Mouse (Mus musculus) intestine, embryonic 15.5 days (tissue): ENCODE data around the gene Ppp2r3c. TPM values are rescaled to one million over a fixed set of nuclear protein-coding genes. Genes with fewer than 3 reads are reported as not detected.
"Not testable (repeated sequence)": the region's sequence is repeated elsewhere in the genome, so short reads cannot be mapped to it uniquely, and the experiment has no call there.

Source experiments
- ATAC-seq: fragments of 200-750 bp; cut with Nextera tagmentation; 2 replicates; pipeline ENCODE4 v1.8.0; 2017; ENCODE audit warnings: moderate TSS enrichment, moderate library complexity
- H3K27ac ChIP-seq: fragments of 300-500 bp; sonication (generic); 2 replicates; pipeline ENCODE4 v1.5.1; 2015; ENCODE audit warnings: mild to moderate bottlenecking, inconsistent platforms
- H3K27me3 ChIP-seq: fragments of 300-500 bp; sonication (generic); replicated peaks from 2 replicates; pipeline ENCODE4 v1.6.1; 2015; ENCODE audit warnings: inconsistent platforms
- H3K36me3 ChIP-seq: fragments of 300-500 bp; sonication (generic); 2 replicates; pipeline ENCODE4 v1.6.1; 2015; ENCODE audit warnings: inconsistent platforms
- H3K4me1 ChIP-seq: fragments of 300-500 bp; sonication (generic); replicated peaks from 2 replicates; pipeline ENCODE4 v1.6.1; 2015; ENCODE audit warnings: inconsistent platforms
- H3K4me2 ChIP-seq: fragments of 300-500 bp; sonication (generic); replicated peaks from 2 replicates; pipeline ENCODE4 v1.6.1; 2015; ENCODE audit warnings: mild to moderate bottlenecking, inconsistent platforms
- H3K4me3 ChIP-seq: fragments of 300-500 bp; sonication (generic); replicated peaks from 2 replicates; pipeline ENCODE4 v1.5.1; 2015; ENCODE audit warnings: inconsistent platforms
- H3K9ac ChIP-seq: fragments of 300-500 bp; sonication (generic); 2 replicates; pipeline ENCODE4 v1.6.1; 2015; ENCODE audit warnings: inconsistent platforms
- H3K9me3 ChIP-seq: fragments of 300-500 bp; sonication (generic); 2 replicates; pipeline ENCODE4 v1.6.1; 2016; ENCODE audit warnings: inconsistent platforms
- WGBS: fragments of 180-500 bp; shearing (Covaris S2); methylation state at CpG from one replicate; pipeline ENCODE4 v1.1.7; 2015; 5-methylcytosine and 5-hydroxymethylcytosine counted together
- polyA plus RNA-seq: library from polyadenylated mRNA; unstranded; fragments of >200 nt; fragmentation: Nextera tagmentation; extraction: Ambion mirVana; gene quantifications from 2 replicates; pipeline ENCODE4 v1.2.1, GENCODE M21; 2015

Gene Ppp2r3c
- polyA plus RNA-seq: 10.9 and 11.3 TPM in 2 replicates

GRCm38 (mm10) chr12:55302485-55303441, at the start of gene Ppp2r3c:
Gene Ppp2r3c (minus strand): TSS chr12:55302998.
- Histone ChIP-seq H3K9ac (peak within 1 kb of the TSS; percentile 64), H3K9me3 (no peaks in the 10 kb centered on the region), H3K4me3 (peak within 1 kb of the TSS; percentile 62), H3K4me2 (peak within 1 kb of the TSS; percentile 60), H3K4me1 (peaks cover 14% of the 10 kb centered on the region), H3K27me3 (no peaks in the 10 kb centered on the region), H3K36me3 (no peaks in the 10 kb centered on the region), H3K27ac (peak within 1 kb of the TSS; percentile 94)
- ATAC-seq: peak; percentile 96
- under 1% methylated on average over 55 of the region's 55 CpGs for WGBS

GRCm38 (mm10) chr12:55344583-55344982, 41.8 kb upstream of the Ppp2r3c start:
- no peak for ATAC-seq
- no peaks in the 10 kb centered on the region for H3K36me3 ChIP-seq
- H3K9me3 ChIP-seq: no peaks in the 10 kb centered on the region
- no peak overlapping the region for H3K27ac ChIP-seq
- H3K27me3 ChIP-seq: no peaks in the 10 kb centered on the region
- no peaks in the 10 kb centered on the region for H3K4me1 ChIP-seq
- WGBS: 79% methylated on average over 13 of the region's 13 CpGs
- H3K4me2 ChIP-seq: no peak overlapping the region
- H3K4me3 ChIP-seq: no peak overlapping the region
- H3K9ac ChIP-seq: no peak overlapping the region

GRCm38 (mm10) chr12:55343998-55344397, 41.2 kb upstream of the Ppp2r3c start:
- Histone ChIP-seq H3K27ac (no peak overlapping the region), H3K4me2 (no peak overlapping the region), H3K9ac (no peak overlapping the region), H3K27me3 (no peaks in the 10 kb centered on the region), H3K4me3 (no peak overlapping the region), H3K36me3 (no peaks in the 10 kb centered on the region), H3K4me1 (no peaks in the 10 kb centered on the region), H3K9me3 (no peaks in the 10 kb centered on the region)
- ATAC-seq: no peak
- 85% methylated on average over 11 of the region's 11 CpGs for WGBS

- WGBS: 64% methylated on average over 1 of the region's 1 CpGs
Observed at GRCm38 (mm10) chr12:55343045-55343444, 40.2 kb upstream of the Ppp2r3c start.

GRCm38 (mm10) chr12:55338490-55338889, 35.7 kb upstream of the Ppp2r3c start:
- not testable (repeated sequence) for H3K4me1 ChIP-seq, H3K27ac ChIP-seq, H3K36me3 ChIP-seq, ATAC-seq, H3K4me3 ChIP-seq, H3K9me3 ChIP-seq, H3K4me2 ChIP-seq, H3K27me3 ChIP-seq, H3K9ac ChIP-seq
- 97% methylated on average over 1 of the region's 2 CpGs for WGBS

More at GRCm38 (mm10) chr12:55343045-55343444, 40.2 kb upstream of the Ppp2r3c start:
- not testable (repeated sequence) for H3K9me3 ChIP-seq, H3K27ac ChIP-seq, ATAC-seq, H3K36me3 ChIP-seq, H3K27me3 ChIP-seq, H3K9ac ChIP-seq, H3K4me3 ChIP-seq, H3K4me1 ChIP-seq, H3K4me2 ChIP-seq

GRCm38 (mm10) chr12:55333662-55334061, 30.9 kb upstream of the Ppp2r3c start:
- no peak overlapping the region for H3K27ac ChIP-seq
- no peak overlapping the region for H3K4me2 ChIP-seq
- 76% methylated on average over 7 of the region's 7 CpGs for WGBS
- H3K4me3 ChIP-seq: no peak overlapping the region
- no peak for ATAC-seq
- H3K4me1 ChIP-seq: no peaks in the 10 kb centered on the region
- 0 out of 2 replicates have a peak, but pooled peaks cover 3% of the 10 kb centered on the region for H3K36me3 ChIP-seq
- H3K9ac ChIP-seq: no peak overlapping the region
- H3K27me3 ChIP-seq: no peaks in the 10 kb centered on the region
- no peaks in the 10 kb centered on the region for H3K9me3 ChIP-seq

- no peaks in the 10 kb centered on the region for H3K9me3 ChIP-seq
- H3K36me3 ChIP-seq: 0 out of 2 replicates have a peak, but pooled peaks cover 3% of the 10 kb centered on the region
- WGBS: 92% methylated on average over 7 of the region's 7 CpGs
Observed at GRCm38 (mm10) chr12:55329351-55329750, 26.6 kb upstream of the Ppp2r3c start.

GRCm38 (mm10) chr12:55328784-55329183, 26.0 kb upstream of the Ppp2r3c start:
- 80% methylated on average over 4 of the region's 4 CpGs for WGBS
- Histone ChIP-seq H3K27ac (no peak overlapping the region), H3K4me2 (no peak overlapping the region), H3K36me3 (0 out of 2 replicates have a peak, but pooled peaks cover 3% of the 10 kb centered on the region), H3K9me3 (no peaks in the 10 kb centered on the region), H3K4me1 (no peaks in the 10 kb centered on the region), H3K27me3 (no peaks in the 10 kb centered on the region), H3K9ac (no peak overlapping the region), H3K4me3 (no peak overlapping the region)
- ATAC-seq: no peak

More at GRCm38 (mm10) chr12:55329351-55329750, 26.6 kb upstream of the Ppp2r3c start:
- ATAC-seq: no peak
- Histone ChIP-seq H3K4me2 (no peak overlapping the region), H3K27me3 (no peaks in the 10 kb centered on the region), H3K4me1 (no peaks in the 10 kb centered on the region), H3K27ac (no peak overlapping the region), H3K9ac (no peak overlapping the region), H3K4me3 (no peak overlapping the region)

- no peaks in the 10 kb centered on the region for H3K4me1 ChIP-seq
- ATAC-seq: no peak
- H3K9ac ChIP-seq: no peak overlapping the region
- H3K27ac ChIP-seq: no peak overlapping the region
- 84% methylated on average over 7 of the region's 7 CpGs for WGBS
- H3K27me3 ChIP-seq: no peaks in the 10 kb centered on the region
- H3K4me3 ChIP-seq: no peak overlapping the region
- no peak overlapping the region for H3K4me2 ChIP-seq
- 0 out of 2 replicates have a peak, but pooled peaks cover 3% of the 10 kb centered on the region for H3K36me3 ChIP-seq
- H3K9me3 ChIP-seq: no peaks in the 10 kb centered on the region
Observed at GRCm38 (mm10) chr12:55325702-55326101, 22.9 kb upstream of the Ppp2r3c start.

- Histone ChIP-seq H3K27me3 (no peaks in the 10 kb centered on the region), H3K4me3 (no peak overlapping the region), H3K4me1 (no peaks in the 10 kb centered on the region), H3K27ac (peak overlapping the region; percentile 32; the same call in 1 of the 2 replicates), H3K9me3 (no peaks in the 10 kb centered on the region), H3K36me3 (0 out of 2 replicates have a peak, but pooled peaks cover 2% of the 10 kb centered on the region), H3K4me2 (no peak overlapping the region), H3K9ac (no peak overlapping the region)
- WGBS: 82% methylated on average over 18 of the region's 18 CpGs
- no peak for ATAC-seq
Observed at GRCm38 (mm10) chr12:55321642-55322291, 19.0 kb upstream of the Ppp2r3c start.

- ATAC-seq: peak; percentile 49; the same call in 1 of the 2 replicates
- WGBS: 37% methylated on average over 5 of the region's 5 CpGs
- no peaks in the 10 kb centered on the region for H3K4me1 ChIP-seq
- H3K9ac ChIP-seq: no peak overlapping the region
- 0 out of 2 replicates have a peak, but pooled peaks cover 2% of the 10 kb centered on the region for H3K36me3 ChIP-seq
- H3K4me2 ChIP-seq: no peak overlapping the region
- H3K27me3 ChIP-seq: no peaks in the 10 kb centered on the region
- no peak overlapping the region for H3K4me3 ChIP-seq
- no peak overlapping the region for H3K27ac ChIP-seq
- no peaks in the 10 kb centered on the region for H3K9me3 ChIP-seq
Observed at GRCm38 (mm10) chr12:55315192-55315591, 12.4 kb upstream of the Ppp2r3c start.

- WGBS: 89% methylated on average over 5 of the region's 5 CpGs
Observed at GRCm38 (mm10) chr12:55313901-55314300, 11.1 kb upstream of the Ppp2r3c start.

More at GRCm38 (mm10) chr12:55313901-55314300, 11.1 kb upstream of the Ppp2r3c start:
- H3K9me3 ChIP-seq: no peaks in the 10 kb centered on the region
- H3K4me1 ChIP-seq: no peaks in the 10 kb centered on the region
- H3K27me3 ChIP-seq: no peaks in the 10 kb centered on the region
- no peak overlapping the region for H3K27ac ChIP-seq
- H3K36me3 ChIP-seq: 0 out of 2 replicates have a peak, but pooled peaks cover 2% of the 10 kb centered on the region
- no peak overlapping the region for H3K4me2 ChIP-seq
- H3K4me3 ChIP-seq: no peak overlapping the region
- no peak overlapping the region for H3K9ac ChIP-seq
- no peak for ATAC-seq
